Mouse (Mus musculus): ENCODE measurements around the gene Mcpt8. TPM values are rescaled to one million over a fixed set of nuclear protein-coding genes. Genes with fewer than 3 reads are reported as not detected.
A peak's percentile ranks its signal among the peaks of the same experiment; 100 is the strongest.

Mcpt8 gene
- polyA plus RNA-seq, 1 experiment: not detected

- H3K27me3 ChIP-seq (ENCODE audit: control insufficient read depth, insufficient read depth, low read length, poor library complexity, severe bottlenecking): no peaks in the 10 kb centered on the region
- TF ChIP-seq POLR2A (IDR thresholded peaks at IDR 0.05; ENCODE audit: insufficient read depth, low read length) (no peak), EP300 (IDR thresholded peaks at IDR 0.05; ENCODE audit: insufficient read depth, low read depth, low read length) (no peak), CTCF (IDR thresholded peaks at IDR 0.05; ENCODE audit: low read depth, low read length) (no peak)
These were observed 20.5 kb upstream of the Mcpt8 start for GRCm38 (mm10) chr14:56105447-56106180.

GRCm38 (mm10) chr14:56105016-56105415 is 19.9 kb upstream of the Mcpt8 start:
- Histone ChIP-seq H3K4me3 (ENCODE audit: low read depth, low read length) (no peak overlapping the region), H3K9ac (ENCODE audit: low read depth, poor library complexity, severe bottlenecking) (no peak overlapping the region), H3K27ac (ENCODE audit: insufficient read depth, low read length) (no peak overlapping the region), H3K36me3 (ENCODE audit: control insufficient read depth, insufficient read depth, low read length, poor library complexity, severe bottlenecking) (no peaks in the 10 kb centered on the region), H3K4me1 (ENCODE audit: control insufficient read depth, insufficient read depth, low read length) (no peaks in the 10 kb centered on the region), H3K9me3 (replicated peaks; ENCODE audit: control insufficient read depth, insufficient read depth, low read length, poor library complexity, severe bottlenecking) (no peaks in the 10 kb centered on the region), H3K27me3 (ENCODE audit: control insufficient read depth, insufficient read depth, low read length, poor library complexity, severe bottlenecking) (no peaks in the 10 kb centered on the region)
- TF ChIP-seq POLR2A (IDR thresholded peaks at IDR 0.05; ENCODE audit: insufficient read depth, low read length): no peak
- no peak for TF ChIP-seq CTCF (IDR thresholded peaks at IDR 0.05; ENCODE audit: low read depth, low read length)

More at GRCm38 (mm10) chr14:56105447-56106180, 20.5 kb upstream of the Mcpt8 start:
- Histone ChIP-seq H3K4me3 (ENCODE audit: low read depth, low read length) (no peak overlapping the region), H3K27ac (ENCODE audit: insufficient read depth, low read length) (no peak overlapping the region), H3K36me3 (ENCODE audit: control insufficient read depth, insufficient read depth, low read length, poor library complexity, severe bottlenecking) (no peaks in the 10 kb centered on the region), H3K9ac (ENCODE audit: low read depth, poor library complexity, severe bottlenecking) (no peak overlapping the region), H3K4me1 (ENCODE audit: control insufficient read depth, insufficient read depth, low read length) (no peaks in the 10 kb centered on the region), H3K9me3 (replicated peaks; ENCODE audit: control insufficient read depth, insufficient read depth, low read length, poor library complexity, severe bottlenecking) (no peaks in the 10 kb centered on the region)

GRCm38 (mm10) chr14:56103452-56103851 is 18.4 kb upstream of the Mcpt8 start:
- H3K27me3 ChIP-seq (ENCODE audit: control insufficient read depth, insufficient read depth, low read length, poor library complexity, severe bottlenecking): no peaks in the 10 kb centered on the region
- H3K9me3 ChIP-seq (replicated peaks; ENCODE audit: control insufficient read depth, insufficient read depth, low read length, poor library complexity, severe bottlenecking): no peaks in the 10 kb centered on the region
- H3K36me3 ChIP-seq (ENCODE audit: control insufficient read depth, insufficient read depth, low read length, poor library complexity, severe bottlenecking): no peaks in the 10 kb centered on the region
- no peak overlapping the region for H3K4me3 ChIP-seq (ENCODE audit: low read depth, low read length)
- no peak overlapping the region for H3K9ac ChIP-seq (ENCODE audit: low read depth, poor library complexity, severe bottlenecking)
- no peak for TF ChIP-seq CTCF (IDR thresholded peaks at IDR 0.05; ENCODE audit: low read depth, low read length)
- no peak for TF ChIP-seq POLR2A (IDR thresholded peaks at IDR 0.05; ENCODE audit: insufficient read depth, low read length)
- no peak for TF ChIP-seq EP300 (IDR thresholded peaks at IDR 0.05; ENCODE audit: insufficient read depth, low read depth, low read length)
- H3K27ac ChIP-seq (ENCODE audit: insufficient read depth, low read length): no peak overlapping the region
- no peaks in the 10 kb centered on the region for H3K4me1 ChIP-seq (ENCODE audit: control insufficient read depth, insufficient read depth, low read length)

- no peaks in the 10 kb centered on the region for H3K4me1 ChIP-seq (ENCODE audit: control insufficient read depth, insufficient read depth, low read length)
- no peaks in the 10 kb centered on the region for H3K9me3 ChIP-seq (replicated peaks; ENCODE audit: control insufficient read depth, insufficient read depth, low read length, poor library complexity, severe bottlenecking)
- TF ChIP-seq CTCF (IDR thresholded peaks at IDR 0.05; ENCODE audit: low read depth, low read length): no peak
- no peak for TF ChIP-seq POLR2A (IDR thresholded peaks at IDR 0.05; ENCODE audit: insufficient read depth, low read length)
- no peak for TF ChIP-seq EP300 (IDR thresholded peaks at IDR 0.05; ENCODE audit: insufficient read depth, low read depth, low read length)
- H3K36me3 ChIP-seq (ENCODE audit: control insufficient read depth, insufficient read depth, low read length, poor library complexity, severe bottlenecking): no peaks in the 10 kb centered on the region
- H3K27me3 ChIP-seq (ENCODE audit: control insufficient read depth, insufficient read depth, low read length, poor library complexity, severe bottlenecking): no peaks in the 10 kb centered on the region
- no peak within 1 kb of the TSS for H3K4me3 ChIP-seq (ENCODE audit: low read depth, low read length)
- no peak within 1 kb of the TSS for H3K9ac ChIP-seq (ENCODE audit: low read depth, poor library complexity, severe bottlenecking)
- no peak within 1 kb of the TSS for H3K27ac ChIP-seq (ENCODE audit: insufficient read depth, low read length)
These were observed 17.3 kb upstream of the Mcpt8 start, which contains the start of gene Ctsg for GRCm38 (mm10) chr14:56102386-56102785. Gene Ctsg, minus strand, starts transcription at chr14:56102574.

- Histone ChIP-seq H3K36me3 (ENCODE audit: control insufficient read depth, insufficient read depth, low read length, poor library complexity, severe bottlenecking) (no peaks in the 10 kb centered on the region), H3K27ac (ENCODE audit: insufficient read depth, low read length) (no peak overlapping the region), H3K9me3 (replicated peaks; ENCODE audit: control insufficient read depth, insufficient read depth, low read length, poor library complexity, severe bottlenecking) (0 out of 2 replicates have a peak, but pooled peaks cover 4% of the 10 kb centered on the region), H3K4me3 (ENCODE audit: low read depth, low read length) (no peak overlapping the region), H3K9ac (ENCODE audit: low read depth, poor library complexity, severe bottlenecking) (no peak overlapping the region), H3K4me1 (ENCODE audit: control insufficient read depth, insufficient read depth, low read length) (no peaks in the 10 kb centered on the region), H3K27me3 (ENCODE audit: control insufficient read depth, insufficient read depth, low read length, poor library complexity, severe bottlenecking) (no peaks in the 10 kb centered on the region)
- TF ChIP-seq POLR2A (IDR thresholded peaks at IDR 0.05; ENCODE audit: insufficient read depth, low read length) (no peak), CTCF (IDR thresholded peaks at IDR 0.05; ENCODE audit: low read depth, low read length) (peak; percentile 59)
These were observed 13.9 kb upstream of the Mcpt8 start for GRCm38 (mm10) chr14:56098940-56099339.

- Histone ChIP-seq H3K9ac (ENCODE audit: low read depth, poor library complexity, severe bottlenecking) (no peak overlapping the region), H3K9me3 (replicated peaks; ENCODE audit: control insufficient read depth, insufficient read depth, low read length, poor library complexity, severe bottlenecking) (0 out of 2 replicates have a peak, but pooled peaks cover 4% of the 10 kb centered on the region), H3K4me1 (ENCODE audit: control insufficient read depth, insufficient read depth, low read length) (no peaks in the 10 kb centered on the region), H3K4me3 (ENCODE audit: low read depth, low read length) (no peak overlapping the region), H3K36me3 (ENCODE audit: control insufficient read depth, insufficient read depth, low read length, poor library complexity, severe bottlenecking) (no peaks in the 10 kb centered on the region), H3K27me3 (ENCODE audit: control insufficient read depth, insufficient read depth, low read length, poor library complexity, severe bottlenecking) (no peaks in the 10 kb centered on the region), H3K27ac (ENCODE audit: insufficient read depth, low read length) (no peak overlapping the region)
- TF ChIP-seq POLR2A (IDR thresholded peaks at IDR 0.05; ENCODE audit: insufficient read depth, low read length) (no peak), CTCF (IDR thresholded peaks at IDR 0.05; ENCODE audit: low read depth, low read length) (no peak), EP300 (IDR thresholded peaks at IDR 0.05; ENCODE audit: insufficient read depth, low read depth, low read length) (no peak)
These were observed 12.5 kb upstream of the Mcpt8 start for GRCm38 (mm10) chr14:56097597-56097996.
